Mouse (Mus musculus) G1E (cell line): ENCODE results near the gene Ang.

Experiments
- CTCF ChIP-seq: IDR thresholded peaks from 2 replicates; pipeline ENCODE4 v1.5.1; 2012; ENCODE audit warnings: low read depth, low read length, inconsistent platforms, mixed read lengths
- GATA2 ChIP-seq: IDR thresholded peaks from 2 replicates; pipeline ENCODE4 v1.6.1; 2012; ENCODE audit warnings: low read depth, low read length, inconsistent platforms, borderline replicate concordance

DNA sequence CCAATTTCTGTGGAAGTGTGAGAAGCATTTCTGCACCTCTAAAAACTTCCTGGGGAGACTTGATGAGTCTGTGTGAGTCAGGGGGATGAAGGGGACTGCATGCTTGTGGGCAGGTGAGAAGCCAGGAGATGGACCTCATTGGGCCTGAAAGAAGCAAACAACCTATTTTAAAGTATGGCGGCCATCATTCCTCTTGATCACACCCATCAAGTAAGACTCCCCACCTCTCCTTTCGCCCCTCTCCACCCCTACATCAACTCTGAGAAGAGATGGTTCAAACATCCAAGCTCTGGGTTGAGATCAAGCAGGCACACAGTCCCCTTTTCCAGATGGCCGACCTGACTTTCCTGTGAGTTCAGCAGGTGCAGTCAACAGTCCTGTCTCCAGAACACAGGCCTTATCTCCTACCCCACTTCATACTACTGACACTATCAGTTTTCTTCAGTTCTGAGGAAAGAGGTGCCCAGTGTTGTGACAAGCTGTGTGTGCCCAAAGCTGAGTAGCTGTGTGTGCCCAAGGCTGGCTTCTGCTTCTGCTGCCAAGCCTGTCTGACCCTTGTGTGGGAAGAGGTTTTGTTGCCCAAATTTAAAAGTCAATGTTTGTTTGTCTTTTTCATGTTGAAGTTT lies 59.4 kb downstream of the Ang start:
- TF ChIP-seq CTCF (no peak), GATA2 (no peak)
